Mouse (Mus musculus) midbrain, embryonic 14.5 days (tissue): ENCODE measurements around the gene Gm12185. TPM values are rescaled to one million over a fixed set of nuclear protein-coding genes. Genes with fewer than 3 reads are reported as not detected.
"Not testable (repeated sequence)": the region's sequence is repeated elsewhere in the genome, so short reads cannot be mapped to it uniquely, and the experiment has no call there.

Experiments
- ATAC-seq: fragments of 200-750 bp; cut with Nextera tagmentation; 2 replicates; pipeline ENCODE4 v1.8.0; 2017; ENCODE audit warnings: moderate number of reproducible peaks, moderate library complexity; ENCODE audit not compliant: low FRiP score, low TSS enrichment
- DNase-seq: peaks from one replicate; pipeline ENCODE4 v3.0.0-alpha.2; 2015
- H3K27ac ChIP-seq: fragments of 300-500 bp; sonication (generic); replicated peaks from 2 replicates; pipeline ENCODE4 v1.5.1; 2014; ENCODE audit warnings: mild to moderate bottlenecking, low read depth, low read length, moderate library complexity
- H3K27me3 ChIP-seq: fragments of 300-500 bp; sonication (generic); 2 replicates; pipeline ENCODE4 v1.6.1; 2014; ENCODE audit warnings: low read length, control low read depth, mixed read lengths; ENCODE audit not compliant: control insufficient read depth, insufficient read depth
- H3K36me3 ChIP-seq: fragments of 300-500 bp; sonication (generic); 2 replicates; pipeline ENCODE4 v1.6.1; 2014; ENCODE audit warnings: low read length, control low read depth; ENCODE audit not compliant: control insufficient read depth, insufficient read depth
- H3K4me1 ChIP-seq: fragments of 300-500 bp; sonication (generic); 2 replicates; pipeline ENCODE4 v1.6.1; 2014; ENCODE audit warnings: mild to moderate bottlenecking, antibody characterized with exemption, low read length, control low read depth; ENCODE audit not compliant: control insufficient read depth, insufficient read depth
- H3K4me2 ChIP-seq: fragments of 300-500 bp; sonication (generic); 2 replicates; pipeline ENCODE4 v1.6.1; 2014; ENCODE audit warnings: mild to moderate bottlenecking, low read length, moderate library complexity
- H3K4me3 ChIP-seq: fragments of 300-500 bp; sonication (generic); replicated peaks from 2 replicates; pipeline ENCODE4 v1.5.1; 2014; ENCODE audit warnings: low read depth, low read length
- H3K9ac ChIP-seq: fragments of 300-500 bp; sonication (generic); replicated peaks from 2 replicates; pipeline ENCODE4 v1.6.1; 2014; ENCODE audit warnings: mild to moderate bottlenecking, low read length, moderate library complexity
- H3K9me3 ChIP-seq: fragments of 300-500 bp; sonication (generic); 2 replicates; pipeline ENCODE4 v1.6.1; 2016; ENCODE audit warnings: low read length, control low read depth, mixed read lengths; ENCODE audit not compliant: control insufficient read depth
- WGBS: fragments of 180-500 bp; shearing (Covaris S2); extraction: QIAGEN DNeasy Blood & Tissue Kit; methylation state at CpG from one replicate; pipeline ENCODE4 v1.1.7; 2014; 5-methylcytosine and 5-hydroxymethylcytosine counted together
- polyA plus RNA-seq: library from polyadenylated mRNA; unstranded; fragments of >200 nt; fragmentation: Nextera tagmentation; extraction: Ambion mirVana; gene quantifications from 2 replicates; pipeline ENCODE4 v1.2.1, GENCODE M21; 2014

The Gm12185 gene
- polyA plus RNA-seq, 1 experiment from 2014 or later = not detected

DNA sequence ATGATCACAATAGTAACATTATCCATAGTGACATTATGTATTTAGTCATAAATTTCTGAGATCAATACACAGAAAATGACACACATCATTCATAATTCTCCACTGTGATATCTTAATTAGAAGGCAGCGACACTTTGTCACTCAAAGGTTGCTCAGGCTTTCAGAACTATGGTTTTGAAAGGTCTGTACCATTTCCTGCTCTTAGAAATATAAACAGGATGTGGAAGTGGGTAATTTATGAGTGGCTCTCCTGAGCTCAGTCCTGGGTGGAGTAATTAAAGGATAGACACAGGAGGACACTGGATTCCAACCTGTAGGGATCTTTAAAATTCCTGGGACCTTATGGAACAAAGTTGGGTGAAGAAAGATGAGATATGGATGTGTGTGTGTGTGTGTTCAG is 58.6 kb downstream of the Gm12185 start:
- H3K4me1 ChIP-seq, H3K9ac ChIP-seq, H3K4me2 ChIP-seq, H3K4me3 ChIP-seq, ATAC-seq, H3K27me3 ChIP-seq, H3K27ac ChIP-seq, H3K36me3 ChIP-seq, DNase-seq, H3K9me3 ChIP-seq: not testable (repeated sequence)
- 84% methylated on average over 1 of the region's 1 CpGs for WGBS

DNA sequence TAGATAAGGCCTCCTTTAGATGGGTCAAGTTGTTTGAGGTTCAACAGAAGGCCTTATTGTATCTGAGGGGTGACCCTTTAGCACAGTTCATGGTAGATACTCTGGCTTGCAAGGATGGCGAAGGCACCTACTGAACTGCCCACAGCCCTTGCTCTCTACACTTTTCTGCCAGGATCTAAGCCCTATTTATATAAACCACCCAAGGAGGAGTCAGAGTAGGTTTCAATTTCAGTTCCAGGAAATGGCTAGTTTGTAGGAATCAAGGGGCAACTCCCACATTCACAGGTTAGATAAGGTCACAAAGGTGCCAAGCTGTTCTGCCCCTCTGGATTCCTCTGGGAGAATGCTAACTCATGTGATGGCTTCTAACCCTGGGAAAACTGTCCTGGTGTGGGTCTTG is 64.0 kb downstream of the Gm12185 start:
- not testable (repeated sequence) for H3K27me3 ChIP-seq, ATAC-seq, H3K36me3 ChIP-seq, H3K9me3 ChIP-seq, DNase-seq, H3K4me2 ChIP-seq, H3K9ac ChIP-seq, H3K4me3 ChIP-seq, H3K4me1 ChIP-seq, H3K27ac ChIP-seq
- 92% methylated on average over 1 of the region's 1 CpGs for WGBS

DNA sequence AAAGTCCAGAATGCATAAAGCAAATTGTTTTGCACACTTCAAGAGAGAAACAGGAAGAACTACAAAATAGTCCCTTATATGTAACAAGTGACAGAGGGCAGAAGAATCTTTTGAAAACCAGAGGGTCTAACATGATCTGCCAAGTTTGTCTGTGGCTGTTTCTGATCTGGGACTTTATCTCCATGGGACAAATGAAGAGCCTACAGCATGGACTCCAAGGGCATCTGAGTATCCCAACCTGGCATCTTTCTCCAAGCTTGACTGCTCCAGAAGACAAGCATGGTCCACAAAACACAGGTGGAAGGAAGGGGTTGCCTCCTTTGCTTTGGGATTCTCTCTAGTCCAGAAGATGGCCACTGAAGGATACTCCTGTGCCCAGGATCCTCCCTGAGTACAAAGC is 65.6 kb downstream of the Gm12185 start:
- H3K27me3 ChIP-seq, H3K27ac ChIP-seq, DNase-seq, H3K4me3 ChIP-seq, H3K9ac ChIP-seq, H3K9me3 ChIP-seq, H3K4me2 ChIP-seq, ATAC-seq, H3K36me3 ChIP-seq, H3K4me1 ChIP-seq: not testable (repeated sequence)

DNA sequence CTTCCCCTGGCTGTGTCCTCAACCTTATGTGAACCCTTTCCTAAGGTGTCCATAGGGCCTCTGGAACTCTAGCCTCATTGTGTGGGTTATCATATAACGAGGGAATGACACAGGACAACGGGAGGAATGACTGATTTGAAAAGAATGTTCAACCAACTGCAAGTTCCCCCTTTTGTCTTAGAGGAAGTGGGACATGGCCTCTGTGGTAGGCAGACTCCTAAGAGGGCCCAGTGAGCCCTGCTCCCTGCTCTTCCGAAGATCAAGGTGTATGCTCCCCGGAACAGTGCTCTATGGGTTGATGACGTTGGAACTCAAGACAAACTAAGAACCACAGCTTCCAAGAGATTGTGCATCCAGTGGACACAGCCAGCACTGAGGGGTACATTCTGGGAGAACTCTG is 68.2 kb downstream of the Gm12185 start:
- not testable (repeated sequence) for H3K9ac ChIP-seq, H3K4me3 ChIP-seq, DNase-seq, H3K4me1 ChIP-seq, H3K36me3 ChIP-seq, H3K9me3 ChIP-seq, H3K4me2 ChIP-seq, H3K27ac ChIP-seq, ATAC-seq, H3K27me3 ChIP-seq
- WGBS = 81% methylated on average over 5 of the region's 5 CpGs

DNA sequence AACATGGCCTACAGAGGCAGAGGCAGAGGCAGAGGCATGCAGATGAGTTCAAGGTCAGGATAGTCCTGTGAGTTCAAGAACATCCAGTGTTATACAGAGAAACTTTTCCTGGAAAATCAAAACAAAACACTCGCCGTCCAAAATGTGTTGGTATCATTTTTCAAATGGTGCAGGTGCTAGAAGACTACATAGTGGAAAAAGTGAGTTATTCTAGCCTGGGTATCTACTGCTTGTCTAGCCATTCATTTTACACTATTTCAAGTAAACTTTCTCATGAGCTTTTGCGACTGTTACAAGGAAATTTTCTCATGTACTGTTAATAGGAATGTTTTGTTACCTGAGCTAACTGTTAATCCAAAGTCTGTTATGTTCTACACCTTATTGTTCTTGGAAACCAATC is 73.6 kb downstream of the Gm12185 start:
- no peaks in the 10 kb centered on the region for H3K27me3 ChIP-seq
- 89% methylated on average over 3 of the region's 3 CpGs for WGBS
- ATAC-seq = no peak
- no peaks in the 10 kb centered on the region for H3K4me1 ChIP-seq
- H3K27ac ChIP-seq = no peak overlapping the region
- no peaks in the 10 kb centered on the region for H3K9me3 ChIP-seq
- H3K36me3 ChIP-seq = no peaks in the 10 kb centered on the region
- DNase-seq = no peak
- H3K4me3 ChIP-seq = no peak overlapping the region
- H3K9ac ChIP-seq = no peak overlapping the region
- no peak overlapping the region for H3K4me2 ChIP-seq

DNA sequence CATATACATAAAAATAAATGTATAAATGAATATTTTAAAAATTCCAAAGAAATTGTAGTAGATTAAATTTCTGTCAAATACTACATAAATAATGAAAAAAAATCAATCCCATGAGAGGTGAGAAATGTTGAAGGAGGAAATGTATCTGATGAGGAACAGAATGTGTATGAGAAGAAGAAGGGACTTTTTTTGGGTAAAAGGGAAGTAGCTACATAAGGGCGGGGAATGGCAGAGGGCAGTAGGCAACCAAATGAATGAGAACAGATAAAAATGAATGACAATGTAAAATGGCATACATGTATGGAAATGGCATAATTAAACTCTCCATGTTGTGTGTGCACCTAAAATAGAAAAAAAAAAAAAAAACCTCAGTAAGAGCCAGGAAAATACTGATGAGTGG is 78.4 kb downstream of the Gm12185 start:
- no peak overlapping the region for H3K27ac ChIP-seq
- no peak overlapping the region for H3K4me3 ChIP-seq
- WGBS = 93% methylated on average over 1 of the region's 1 CpGs

DNA sequence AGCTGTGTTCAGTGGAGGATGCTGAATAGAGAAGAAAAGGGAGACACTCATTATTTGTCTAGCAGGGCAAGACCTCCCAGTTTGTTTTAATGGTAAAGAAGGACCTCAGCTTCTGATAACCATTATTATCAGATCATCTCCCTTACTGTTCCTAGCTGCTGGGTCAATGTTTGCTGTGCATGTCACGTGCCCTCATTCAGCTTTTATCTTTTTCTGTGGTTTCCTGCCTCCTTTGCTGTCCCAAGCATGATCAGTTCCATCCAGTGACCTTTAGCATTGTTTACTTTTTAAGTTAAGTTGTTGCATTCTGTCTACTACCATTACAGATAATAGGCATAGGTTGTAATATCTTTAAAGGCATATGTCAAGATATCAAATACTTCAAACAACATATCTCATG is 83.6 kb downstream of the Gm12185 start:
- no peaks in the 10 kb centered on the region for H3K9me3 ChIP-seq
- no peak for ATAC-seq
- H3K36me3 ChIP-seq = no peaks in the 10 kb centered on the region
- H3K27ac ChIP-seq = no peak overlapping the region
- no peaks in the 10 kb centered on the region for H3K4me1 ChIP-seq
- H3K9ac ChIP-seq = no peak overlapping the region
- DNase-seq = no peak
- no peak overlapping the region for H3K4me3 ChIP-seq
- 56% methylated on average over 1 of the region's 1 CpGs for WGBS
- no peak overlapping the region for H3K4me2 ChIP-seq
- no peaks in the 10 kb centered on the region for H3K27me3 ChIP-seq

More for the DNA sequence above, 78.4 kb downstream of the Gm12185 start:
- no peaks in the 10 kb centered on the region for H3K9me3 ChIP-seq
- DNase-seq (no peak), ATAC-seq (no peak)
- no peak overlapping the region for H3K9ac ChIP-seq
- H3K4me1 ChIP-seq = no peaks in the 10 kb centered on the region
- no peak overlapping the region for H3K4me2 ChIP-seq
- H3K36me3 ChIP-seq = no peaks in the 10 kb centered on the region
- no peaks in the 10 kb centered on the region for H3K27me3 ChIP-seq

DNA sequence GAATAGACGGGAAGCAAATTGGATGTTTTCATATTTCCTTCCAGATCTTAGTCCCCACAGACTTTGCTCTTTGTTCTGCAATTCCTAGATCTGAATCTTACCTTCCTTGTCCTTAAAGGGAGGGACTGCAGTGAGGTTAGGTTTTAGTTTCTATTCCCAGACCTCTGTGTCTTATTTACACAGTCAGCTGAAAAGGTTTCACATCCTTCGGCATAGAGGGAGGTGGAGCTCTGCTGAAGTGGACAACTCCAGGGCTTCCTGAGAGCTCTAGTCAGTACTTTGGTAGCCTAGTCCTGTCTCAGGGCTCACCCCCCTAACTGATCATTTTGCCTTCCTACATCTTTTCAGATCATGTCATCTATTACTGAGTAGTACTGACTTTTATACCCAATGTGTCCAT is 90.0 kb downstream of the Gm12185 start, which contains the start of gene Gm5431:
TSS of gene Gm5431 (minus strand) at position 194 of the 400 bp plus-strand sequence.
- 82% methylated on average over 2 of the region's 2 CpGs for WGBS
- ATAC-seq (no peak), DNase-seq (no peak)
- no peaks in the 10 kb centered on the region for H3K9me3 ChIP-seq
- H3K36me3 ChIP-seq = no peaks in the 10 kb centered on the region
- no peak within 1 kb of the TSS for H3K9ac ChIP-seq
- no peak within 1 kb of the TSS for H3K4me3 ChIP-seq
- no peak within 1 kb of the TSS for H3K4me2 ChIP-seq
- H3K4me1 ChIP-seq = no peaks in the 10 kb centered on the region
- no peaks in the 10 kb centered on the region for H3K27me3 ChIP-seq
- no peak within 1 kb of the TSS for H3K27ac ChIP-seq

DNA sequence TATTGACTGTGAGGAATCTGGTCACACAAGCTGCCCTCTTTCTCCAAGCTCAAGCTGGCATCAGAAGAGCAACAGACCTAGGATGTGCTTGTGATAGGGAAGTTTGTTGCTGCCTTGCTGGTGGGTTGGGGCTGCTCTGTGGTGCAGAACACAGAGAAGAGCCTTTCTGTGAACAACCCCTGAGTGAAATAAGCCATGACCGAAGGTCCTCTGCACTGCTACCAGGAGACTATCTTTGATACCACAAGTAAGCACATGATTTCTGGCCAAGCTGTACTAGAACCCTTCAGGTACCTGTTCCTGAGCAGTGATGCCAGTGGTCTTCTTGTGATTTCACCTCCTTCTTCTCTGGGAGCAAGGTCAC is 90.5 kb downstream of the Gm12185 start:
- 82% methylated on average over 1 of the region's 1 CpGs for WGBS
- ATAC-seq, H3K9ac ChIP-seq, DNase-seq, H3K27me3 ChIP-seq, H3K36me3 ChIP-seq, H3K4me3 ChIP-seq, H3K27ac ChIP-seq, H3K4me1 ChIP-seq, H3K4me2 ChIP-seq, H3K9me3 ChIP-seq: not testable (repeated sequence)
